8 mouse cellular contexts compared by ENCODE assay signal in the genomic region with DNA sequence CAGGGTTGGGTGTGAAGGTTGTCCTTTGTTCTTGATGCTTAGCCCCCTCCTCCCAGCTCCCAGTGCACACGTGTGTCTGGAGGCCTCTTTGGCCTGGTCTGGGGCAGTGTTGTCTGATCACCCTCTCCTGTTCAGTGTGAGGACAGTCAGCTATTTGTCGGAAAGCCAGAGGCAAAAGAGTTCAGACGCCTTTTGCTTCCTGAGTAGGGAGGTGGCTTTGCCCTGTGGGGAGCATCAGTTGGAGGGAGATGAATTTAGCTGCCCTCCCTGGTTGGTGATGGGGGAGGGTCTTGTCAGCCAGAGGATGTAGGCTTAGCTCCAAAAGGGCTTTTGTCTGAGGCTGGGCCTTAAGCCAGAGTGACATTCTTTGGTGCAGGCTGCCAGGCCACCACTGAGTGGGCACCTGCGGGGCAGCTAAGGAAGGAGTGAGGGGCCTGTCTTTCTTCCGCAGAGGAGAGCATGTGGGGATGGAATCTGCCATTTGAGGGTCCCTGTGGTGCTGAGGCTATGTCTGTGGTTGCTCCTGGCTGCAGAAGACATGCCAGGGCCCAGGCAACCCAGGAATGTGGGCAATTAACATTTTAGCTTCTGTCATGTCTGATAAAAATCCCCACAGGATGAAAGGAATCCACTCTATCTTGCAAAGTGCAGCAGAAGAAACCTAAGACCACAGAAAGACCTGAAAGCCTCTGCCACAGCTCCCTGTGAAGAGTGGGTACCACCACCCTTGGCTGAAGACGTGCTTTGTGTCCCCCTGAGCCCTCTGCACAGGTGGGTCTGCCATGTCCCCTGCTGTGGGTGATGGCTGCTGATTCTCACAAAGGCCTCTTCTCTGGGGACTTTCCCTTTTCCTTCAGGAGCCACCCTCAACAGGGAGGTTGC.
DNase-seq lines count a peak whose midpoint lies in the region; ATAC-seq and TF ChIP-seq lines count a peak whose summit lies in the region.

No protein-coding gene starts in this region.

- H3K9ac ChIP-seq in stomach, embryonic 14.5 days (replicated peaks; ENCODE audit: low read depth, low read length) = no peak overlapping the region
- H3K9ac ChIP-seq in stomach, postnatal 0 days (ENCODE audit: low read length) = no peak overlapping the region
- peak overlapping the region; percentile 5; the same call in 1 of the 2 replicates for H3K9ac ChIP-seq in embryonic facial prominence, embryonic 11.5 days (replicated peaks; ENCODE audit: low read length)
- no peak overlapping the region for H3K9ac ChIP-seq in hindbrain, postnatal 0 days (replicated peaks; ENCODE audit: low read length)

- 0 out of 2 replicates have a peak overlapping the region, but pooled peaks have one; percentile 15 for H3K27ac ChIP-seq in stomach, embryonic 14.5 days (ENCODE audit: low read length)
- no peak overlapping the region for H3K27ac ChIP-seq in stomach, postnatal 0 days (replicated peaks)
- H3K27ac ChIP-seq in embryonic facial prominence, embryonic 11.5 days (replicated peaks; ENCODE audit: low read depth, low read length) = no peak overlapping the region
- H3K27ac ChIP-seq in hindbrain, postnatal 0 days = peak overlapping the region; percentile 72

- ATAC-seq in stomach, embryonic 14.5 days (ENCODE audit: insufficient number of reproducible peaks, insufficient read depth, low FRiP score, low read depth) = peak; percentile 33; the same call in 1 of the 2 replicates
- no peak for ATAC-seq in stomach, postnatal 0 days (ENCODE audit: low FRiP score, low TSS enrichment)
- peak; percentile 40; the same call in 1 of the 2 replicates for ATAC-seq in embryonic facial prominence, embryonic 11.5 days (replicated peaks; ENCODE audit: insufficient number of reproducible peaks, low FRiP score, low TSS enrichment, low read depth)
- ATAC-seq in hindbrain, postnatal 0 days = peak; percentile 90
- no peak for ATAC-seq in monocyte, adult 5-6 weeks (replicated peaks; ENCODE audit: insufficient number of reproducible peaks, low FRiP score, low TSS enrichment, poor library complexity, severe bottlenecking)

- 0 out of 2 replicates have a peak, but pooled peaks cover 6% of the 10 kb centered on the region for H3K4me1 ChIP-seq in stomach, embryonic 14.5 days (ENCODE audit: control insufficient read depth, insufficient read depth, low read length)
- H3K4me1 ChIP-seq in stomach, postnatal 0 days (replicated peaks; ENCODE audit: control insufficient read depth, insufficient read depth) = no peaks in the 10 kb centered on the region
- H3K4me1 ChIP-seq in embryonic facial prominence, embryonic 11.5 days (ENCODE audit: control insufficient read depth, insufficient read depth, low read length) = peaks cover 4% of the 10 kb centered on the region; the same call in 1 of the 2 replicates
- H3K4me1 ChIP-seq in hindbrain, postnatal 0 days (ENCODE audit: insufficient read depth, low read length) = peaks cover 15% of the 10 kb centered on the region; the same call in 1 of the 2 replicates

- H3K27me3 ChIP-seq in stomach, embryonic 14.5 days (ENCODE audit: control insufficient read depth, insufficient read depth, low read length) = no peaks in the 10 kb centered on the region
- no peaks in the 10 kb centered on the region for H3K27me3 ChIP-seq in stomach, postnatal 0 days (ENCODE audit: control insufficient read depth, insufficient read depth, low read length)
- H3K27me3 ChIP-seq in embryonic facial prominence, embryonic 11.5 days (ENCODE audit: control insufficient read depth, insufficient read depth, low read length) = no peaks in the 10 kb centered on the region
- H3K27me3 ChIP-seq in hindbrain, postnatal 0 days (ENCODE audit: insufficient read depth, low read length) = no peaks in the 10 kb centered on the region

- H3K4me2 ChIP-seq in stomach, embryonic 14.5 days (replicated peaks; ENCODE audit: low read depth, low read length) = no peak overlapping the region
- no peak overlapping the region for H3K4me2 ChIP-seq in stomach, postnatal 0 days (replicated peaks; ENCODE audit: low read depth)
- no peak overlapping the region for H3K4me2 ChIP-seq in embryonic facial prominence, embryonic 11.5 days (ENCODE audit: low read depth, low read length)
- no peak overlapping the region for H3K4me2 ChIP-seq in hindbrain, postnatal 0 days (ENCODE audit: low read depth, low read length)

- H3K4me3 ChIP-seq in stomach, embryonic 14.5 days (ENCODE audit: low read depth, low read length) = no peak overlapping the region
- H3K4me3 ChIP-seq in stomach, postnatal 0 days (ENCODE audit: low read depth, low read length) = no peak overlapping the region
- H3K4me3 ChIP-seq in embryonic facial prominence, embryonic 11.5 days (ENCODE audit: low read depth, low read length) = no peak overlapping the region
- no peak overlapping the region for H3K4me3 ChIP-seq in hindbrain, postnatal 0 days (ENCODE audit: low read length)

- no peaks in the 10 kb centered on the region for H3K36me3 ChIP-seq in stomach, embryonic 14.5 days (ENCODE audit: control insufficient read depth, insufficient read depth, low read length)
- H3K36me3 ChIP-seq in stomach, postnatal 0 days (ENCODE audit: control insufficient read depth, insufficient read depth, low read length) = no peaks in the 10 kb centered on the region
- no peaks in the 10 kb centered on the region for H3K36me3 ChIP-seq in embryonic facial prominence, embryonic 11.5 days (replicated peaks; ENCODE audit: control insufficient read depth, insufficient read depth, low read depth, low read length)
- no peaks in the 10 kb centered on the region for H3K36me3 ChIP-seq in hindbrain, postnatal 0 days (ENCODE audit: insufficient read depth, low read length)

- WGBS in stomach, embryonic 14.5 days = 37% methylated on average over 6 of the region's 6 CpGs
- WGBS in stomach, postnatal 0 days = 50% methylated on average over 6 of the region's 6 CpGs
- 17% methylated on average over 6 of the region's 6 CpGs for WGBS in embryonic facial prominence, embryonic 11.5 days
- WGBS in hindbrain, postnatal 0 days = 16% methylated on average over 6 of the region's 6 CpGs

- no peak for DNase-seq in stomach, postnatal 0 days (ENCODE audit: low spot score)
- DNase-seq in embryonic facial prominence, embryonic 11.5 days (ENCODE audit: low spot score) = peak; percentile 15
- peak; percentile 88 for DNase-seq in hindbrain, postnatal 0 days (ENCODE audit: low spot score)
- no peak for DNase-seq in urinary bladder, postnatal 4 days (ENCODE audit: low spot score in 2 of 2)
- no peak for DNase-seq in urinary bladder, postnatal 36 days (ENCODE audit: low spot score in 2 of 2)
- DNase-seq in frontal cortex, postnatal 14 days (ENCODE audit: low spot score in 2 of 2) = no peak

- no peaks in the 10 kb centered on the region for H3K9me3 ChIP-seq in stomach, embryonic 14.5 days (ENCODE audit: control insufficient read depth, low read depth, low read length)
- H3K9me3 ChIP-seq in stomach, postnatal 0 days (ENCODE audit: control insufficient read depth, low read length) = no peaks in the 10 kb centered on the region
- H3K9me3 ChIP-seq in embryonic facial prominence, embryonic 11.5 days (replicated peaks; ENCODE audit: control insufficient read depth, low read length) = no peaks in the 10 kb centered on the region
- H3K9me3 ChIP-seq in hindbrain, postnatal 0 days (ENCODE audit: low read length) = no peaks in the 10 kb centered on the region

- TF ChIP-seq CTCF in stomach, postnatal 0 days (IDR thresholded peaks at IDR 0.05; ENCODE audit: low read depth) = no peak
- peak; percentile 31 for TF ChIP-seq CTCF in hindbrain, postnatal 0 days (IDR thresholded peaks at IDR 0.05; ENCODE audit: low read depth)

- no peak for TF ChIP-seq EP300 in stomach, postnatal 0 days (optimal IDR thresholded peaks at IDR 0.05)

Comparison
In these comparisons a context has a peak if more than half of its experiments do, and no peak if none do; other contexts are left out.
1. ATAC-seq: peak in stomach, embryonic 14.5 days (single experiment), embryonic facial prominence, embryonic 11.5 days (single experiment) and hindbrain, postnatal 0 days (single experiment); none in stomach, postnatal 0 days (single experiment) and monocyte, adult 5-6 weeks (single experiment).
2. H3K27ac ChIP-seq: peak in stomach, embryonic 14.5 days (single experiment) and hindbrain, postnatal 0 days (single experiment); none in stomach, postnatal 0 days (single experiment) and embryonic facial prominence, embryonic 11.5 days (single experiment).
3. DNase-seq: peak in embryonic facial prominence, embryonic 11.5 days (single experiment) and hindbrain, postnatal 0 days (single experiment); none in stomach, postnatal 0 days (single experiment), urinary bladder, postnatal 4 days (0 of 2), urinary bladder, postnatal 36 days (0 of 2) and frontal cortex, postnatal 14 days (0 of 2).